Mouse (Mus musculus) midbrain, postnatal 0 days (tissue): ENCODE results near the gene Elobl. TPM values are rescaled to one million over a fixed set of nuclear protein-coding genes. Genes with fewer than 3 reads are reported as not detected.

Experiments used
- ATAC-seq: fragments of 200-750 bp; cut with Nextera tagmentation; 2 replicates; pipeline ENCODE4 v1.8.0; 2017; ENCODE audit warnings: moderate number of reproducible peaks, mild to moderate bottlenecking, moderate TSS enrichment, moderate library complexity; ENCODE audit not compliant: low FRiP score
- DNase-seq: peaks from one replicate; pipeline ENCODE4 v3.0.0-alpha.2; 2015; ENCODE audit warnings: low spot score
- H3K27ac ChIP-seq: fragments of 300-500 bp; sonication (generic); 2 replicates; pipeline ENCODE4 v1.5.1; 2014; ENCODE audit warnings: low read depth, mild to moderate bottlenecking, low read length, mixed read lengths
- H3K27me3 ChIP-seq: fragments of 300-500 bp; sonication (generic); 2 replicates; pipeline ENCODE4 v1.6.1; 2014; ENCODE audit warnings: low read length, control low read depth, mixed read lengths; ENCODE audit not compliant: insufficient read depth
- H3K36me3 ChIP-seq: fragments of 300-500 bp; sonication (generic); 2 replicates; pipeline ENCODE4 v1.6.1; 2014; ENCODE audit warnings: low read length, control low read depth, mixed read lengths; ENCODE audit not compliant: insufficient read depth
- H3K4me1 ChIP-seq: fragments of 300-500 bp; sonication (generic); 2 replicates; pipeline ENCODE4 v1.6.1; 2014; ENCODE audit warnings: mild to moderate bottlenecking, control low read depth, antibody characterized with exemption, low read length, mixed read lengths; ENCODE audit not compliant: insufficient read depth
- H3K4me2 ChIP-seq: fragments of 300-500 bp; sonication (generic); 2 replicates; pipeline ENCODE4 v1.6.1; 2014; ENCODE audit warnings: low read depth, mild to moderate bottlenecking, low read length, mixed read lengths; ENCODE audit not compliant: poor library complexity, severe bottlenecking
- H3K4me3 ChIP-seq: fragments of 300-500 bp; sonication (generic); 2 replicates; pipeline ENCODE4 v1.5.1; 2014; ENCODE audit warnings: low read depth, mild to moderate bottlenecking, low read length, moderate library complexity
- H3K9ac ChIP-seq: fragments of 300-500 bp; sonication (generic); replicated peaks from 2 replicates; pipeline ENCODE4 v1.6.1; 2014; ENCODE audit warnings: mild to moderate bottlenecking, low read length, moderate library complexity, mixed read lengths; ENCODE audit not compliant: poor library complexity, severe bottlenecking
- H3K9me3 ChIP-seq: fragments of 300-500 bp; sonication (generic); 2 replicates; pipeline ENCODE4 v1.6.1; 2016; ENCODE audit warnings: low read length, control low read depth
- CTCF ChIP-seq: IDR thresholded peaks from 2 replicates; pipeline ENCODE4 v1.5.1; 2016; ENCODE audit warnings: antibody characterized with exemption, mild to moderate bottlenecking
- WGBS: fragments of 180-500 bp; shearing (Covaris S2); extraction: QIAGEN DNeasy Blood & Tissue Kit; methylation state at CpG from one replicate; pipeline ENCODE4 v1.1.7; 2014; 5-methylcytosine and 5-hydroxymethylcytosine counted together
- polyA plus RNA-seq: library from polyadenylated mRNA; unstranded; fragments of >200 nt; fragmentation: Nextera tagmentation; extraction: Ambion mirVana; gene quantifications from 2 replicates; pipeline ENCODE4 v1.2.1, GENCODE M21; 2015
- total RNA-seq: library from RNA; depleted of rRNA; stranded (reverse); fragments of >200 nt; gene quantifications from 2 replicates; pipeline ENCODE4 v1.2.3, GENCODE M21; 2014; rRNA removed

The Elobl gene
- 0.44 TPM in 1 of 2 replicates, not detected in the other for total RNA-seq
- polyA plus RNA-seq = not detected in 2 replicates

DNA sequence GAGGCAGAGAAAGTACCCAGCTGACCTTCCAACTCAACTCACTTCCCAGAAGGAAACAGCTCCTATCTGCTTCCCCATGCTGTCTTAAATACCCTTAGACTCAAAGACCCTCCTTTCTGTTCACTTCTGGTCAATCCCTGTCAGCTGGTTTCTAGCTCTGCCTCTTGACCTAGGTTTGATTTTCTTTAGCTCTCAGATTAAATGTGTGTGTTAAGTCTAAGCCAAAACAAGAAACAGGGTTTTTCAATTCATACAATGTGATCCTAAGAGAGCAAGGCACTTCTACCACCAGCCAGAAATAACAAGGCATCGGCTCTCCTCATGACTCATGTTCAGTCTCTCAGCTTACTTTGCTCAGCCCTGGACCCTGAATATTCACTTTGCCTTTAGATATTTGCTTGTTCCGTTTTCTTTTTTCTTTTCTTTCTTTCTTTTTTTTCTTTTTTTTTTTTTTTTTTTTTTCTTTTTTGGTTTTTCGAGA, at the start of gene Elobl:
Gene Elobl, minus strand, starts transcription at position 51 of the 481 bp plus-strand sequence.
- H3K4me2 ChIP-seq = no peak within 1 kb of the TSS
- no peak for TF ChIP-seq CTCF
- H3K4me3 ChIP-seq = no peak within 1 kb of the TSS
- H3K4me1 ChIP-seq = no peaks in the 10 kb centered on the region
- DNase-seq = no peak
- no peaks in the 10 kb centered on the region for H3K27me3 ChIP-seq
- H3K9me3 ChIP-seq = no peaks in the 10 kb centered on the region
- H3K36me3 ChIP-seq = no peaks in the 10 kb centered on the region
- ATAC-seq = no peak
- no peak within 1 kb of the TSS for H3K27ac ChIP-seq
- 90% methylated on average over 2 of the region's 3 CpGs for WGBS
- H3K9ac ChIP-seq = no peak within 1 kb of the TSS

DNA sequence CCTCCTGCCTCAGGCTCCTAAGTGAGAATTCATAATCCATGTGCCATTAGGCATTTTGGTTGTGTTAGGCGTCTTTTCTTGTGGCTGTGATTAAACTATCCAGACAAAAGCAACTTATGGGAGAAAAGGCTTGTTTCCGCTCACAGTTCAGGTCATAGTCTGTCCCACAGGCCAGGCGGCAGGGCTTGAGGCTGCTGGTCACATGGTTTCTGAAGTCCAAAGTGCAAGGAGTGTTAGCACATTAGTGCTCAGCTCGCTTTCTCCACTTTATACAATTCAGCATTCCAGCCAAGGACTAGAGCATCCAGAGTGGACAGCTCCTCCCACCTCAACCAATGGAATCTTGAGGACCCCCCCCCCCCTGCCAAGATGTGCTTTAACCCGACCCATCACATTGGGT, 45.5 kb upstream of the Elobl start:
- Histone ChIP-seq H3K27ac (no peak overlapping the region), H3K36me3 (no peaks in the 10 kb centered on the region; the same call in 1 of the 2 replicates), H3K4me2 (no peak overlapping the region), H3K4me3 (no peak overlapping the region), H3K9ac (no peak overlapping the region), H3K9me3 (no peaks in the 10 kb centered on the region), H3K27me3 (no peaks in the 10 kb centered on the region), H3K4me1 (no peaks in the 10 kb centered on the region)
- DNase-seq (no peak), ATAC-seq (no peak)
- WGBS = 90% methylated on average over 5 of the region's 5 CpGs
- TF ChIP-seq CTCF = no peak

- WGBS = 68% methylated on average over 7 of the region's 7 CpGs
- Histone ChIP-seq H3K9me3 (no peaks in the 10 kb centered on the region), H3K4me3 (no peak overlapping the region), H3K4me1 (no peaks in the 10 kb centered on the region), H3K9ac (no peak overlapping the region), H3K27ac (no peak overlapping the region), H3K4me2 (no peak overlapping the region), H3K27me3 (no peaks in the 10 kb centered on the region), H3K36me3 (no peaks in the 10 kb centered on the region)
- ATAC-seq (no peak), DNase-seq (no peak)
- TF ChIP-seq CTCF = no peak
Observed at GRCm38 (mm10) chr11:89009496-89009895, 42.8 kb upstream of the Elobl start.

GRCm38 (mm10) chr11:89009066-89009465, 42.3 kb upstream of the Elobl start:
- ATAC-seq (no peak), DNase-seq (no peak)
- TF ChIP-seq CTCF = no peak
- Histone ChIP-seq H3K36me3 (no peaks in the 10 kb centered on the region), H3K9ac (no peak overlapping the region), H3K4me3 (no peak overlapping the region), H3K4me1 (no peaks in the 10 kb centered on the region), H3K27ac (no peak overlapping the region), H3K4me2 (no peak overlapping the region), H3K27me3 (no peaks in the 10 kb centered on the region), H3K9me3 (no peaks in the 10 kb centered on the region)
- WGBS = 95% methylated on average over 8 of the region's 9 CpGs

- H3K9ac ChIP-seq = no peak overlapping the region
- H3K9me3 ChIP-seq = no peaks in the 10 kb centered on the region
- no peaks in the 10 kb centered on the region for H3K27me3 ChIP-seq
- no peak overlapping the region for H3K27ac ChIP-seq
- TF ChIP-seq CTCF = no peak
- DNase-seq (no peak), ATAC-seq (no peak)
- H3K4me3 ChIP-seq = no peak overlapping the region
- H3K36me3 ChIP-seq = no peaks in the 10 kb centered on the region
- no peak overlapping the region for H3K4me2 ChIP-seq
- no peaks in the 10 kb centered on the region for H3K4me1 ChIP-seq
- WGBS = 91% methylated on average over 3 of the region's 3 CpGs
Observed at GRCm38 (mm10) chr11:89007582-89007981, 40.9 kb upstream of the Elobl start.

GRCm38 (mm10) chr11:89006404-89006803, 39.7 kb upstream of the Elobl start:
- ATAC-seq (no peak), DNase-seq (no peak)
- no peaks in the 10 kb centered on the region for H3K36me3 ChIP-seq
- no peaks in the 10 kb centered on the region for H3K27me3 ChIP-seq
- no peak for TF ChIP-seq CTCF
- H3K4me3 ChIP-seq = no peak overlapping the region
- no peaks in the 10 kb centered on the region for H3K9me3 ChIP-seq
- no peaks in the 10 kb centered on the region for H3K4me1 ChIP-seq
- H3K27ac ChIP-seq = no peak overlapping the region
- H3K9ac ChIP-seq = no peak overlapping the region
- H3K4me2 ChIP-seq = no peak overlapping the region
